Mouse (Mus musculus): ENCODE results near the gene Nlrp5. TPM values are rescaled to one million over a fixed set of nuclear protein-coding genes. Genes with fewer than 3 reads are reported as not detected.

The Nlrp5 gene
- polyA plus RNA-seq (2012), result not detected in 2 replicates

GRCm38 (mm10) chr7:23385589-23385988 is at the start of gene Nlrp5:
Gene Nlrp5, plus strand, starts transcription at chr7:23385889.

Other genes with a start within 250 kb of the Nlrp5 start
- not detected in 2 replicates for gene Gm10662, start 241.4 kb upstream of the Nlrp5 start, polyA plus RNA-seq (2012)
- gene Vmn1r165, start 168.6 kb upstream of the Nlrp5 start, polyA plus RNA-seq (2012), result not detected in 2 replicates
- not detected in 2 replicates for gene Vmn1r166, start 134.2 kb upstream of the Nlrp5 start, polyA plus RNA-seq (2012)
- not detected in 2 replicates for gene Gm6902, start 107.0 kb upstream of the Nlrp5 start, polyA plus RNA-seq (2012)
- not detected in 2 replicates for gene Nlrp4e, start 84.7 kb upstream of the Nlrp5 start, polyA plus RNA-seq (2012)
- gene Vmn1r167, start 121.3 kb downstream of the Nlrp5 start, polyA plus RNA-seq (2012), result not detected in 2 replicates
- gene Vmn1r168, start 153.8 kb downstream of the Nlrp5 start, polyA plus RNA-seq (2012), result 0.01 TPM in 1 of 2 replicates, not detected in the other
- not detected in 2 replicates for gene Vmn1r169, start 189.6 kb downstream of the Nlrp5 start, polyA plus RNA-seq (2012)
- not detected in 2 replicates for gene Vmn1r170, start 220.3 kb downstream of the Nlrp5 start, polyA plus RNA-seq (2012)
- gene Vmn1r171, start 244.8 kb downstream of the Nlrp5 start, polyA plus RNA-seq (2012), result not detected in 2 replicates